Mouse (Mus musculus) kidney, adult 2 months (tissue): ENCODE results near the gene Smyd5.

Experiments used
- CTCF ChIP-seq: fragments of 200-500 bp; conservative IDR thresholded peaks from 2 replicates; pipeline ENCODE4 v1.5.1; 2011; ENCODE audit warnings: low read depth, mild to moderate bottlenecking, control low read depth, low read length, moderate library complexity, mixed read lengths; ENCODE audit not compliant: insufficient read depth, insufficient read length
- POLR2A ChIP-seq: fragments of 200-500 bp; IDR thresholded peaks from one replicate; pipeline ENCODE4 v1.6.1; 2011; ENCODE audit warnings: low read depth, low read length, control low read depth

DNA sequence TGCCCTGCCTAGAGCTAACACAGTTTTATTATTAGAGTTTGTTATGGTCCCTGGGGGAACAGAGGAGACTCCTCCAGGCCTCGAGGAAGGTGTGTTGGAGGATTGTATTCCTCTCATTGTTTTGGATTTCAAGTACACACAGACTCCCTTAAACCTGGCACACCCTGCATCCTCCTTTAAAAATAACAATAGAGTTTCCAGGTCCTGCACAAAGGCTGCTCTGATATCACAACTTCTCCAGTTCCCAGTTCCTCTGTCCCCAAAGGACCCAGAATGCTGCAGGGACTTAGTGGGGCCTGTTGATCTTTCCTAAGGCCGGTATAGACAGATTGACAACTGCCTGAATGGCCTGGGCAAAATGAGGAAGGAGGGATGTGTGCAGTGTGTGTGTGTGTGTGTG lies 29.2 kb upstream of the Smyd5 start:
- no peak for TF ChIP-seq CTCF
- no peak for TF ChIP-seq POLR2A
